Mouse (Mus musculus): ENCODE measurements at regions not wholly inside any gene's neighbourhood (a gene's known extent, or its start where the extent isn't known, plus 50 kb on each side); places are given as distances from the start of the nearest gene placed in this dataset.

DNA sequence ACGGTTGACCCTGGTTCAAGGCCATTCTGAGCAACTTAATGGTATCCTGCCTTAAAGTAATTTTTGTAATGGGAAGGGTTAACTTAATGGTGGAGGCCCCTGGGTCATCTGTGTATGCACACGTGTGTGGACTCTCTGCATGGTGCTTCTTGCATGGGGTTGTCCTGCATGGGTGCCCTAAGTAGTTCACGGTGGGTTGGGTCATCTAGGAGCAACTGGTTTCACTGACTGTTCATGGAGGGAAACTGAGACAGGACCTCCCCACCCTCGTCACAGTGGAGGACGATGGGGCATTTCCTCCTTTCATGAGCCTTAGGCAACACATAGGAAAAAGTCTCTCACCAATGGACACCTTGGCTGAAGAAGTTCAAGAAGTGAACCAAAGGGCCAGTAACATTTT lies 123.4 kb downstream of the Gm11011 start:
- TF ChIP-seq CTCF (IDR thresholded peaks at IDR 0.05) (no peak), EP300 (IDR thresholded peaks at IDR 0.05; ENCODE audit: insufficient read depth, low read depth, low read length) (no peak)

All from heart, adult 2 months (tissue).